Mouse (Mus musculus) ovary, adult 10 weeks (tissue): ENCODE data around the gene Krtap3-2. TPM values are rescaled to one million over a fixed set of nuclear protein-coding genes. Genes with fewer than 3 reads are reported as not detected.

ENCODE experiments used
- polyA plus RNA-seq: library from polyadenylated mRNA; stranded (reverse); fragments of 350-450 nt; fragmentation: Illumina TruSeq; extraction: RNeasy Lipid Tissue Mini Kit (QIAGEN cat#74804); gene quantifications from one replicate; pipeline ENCODE4 v1.2.3, GENCODE M21; 2014

Gene Krtap3-2
- not detected for polyA plus RNA-seq

DNA sequence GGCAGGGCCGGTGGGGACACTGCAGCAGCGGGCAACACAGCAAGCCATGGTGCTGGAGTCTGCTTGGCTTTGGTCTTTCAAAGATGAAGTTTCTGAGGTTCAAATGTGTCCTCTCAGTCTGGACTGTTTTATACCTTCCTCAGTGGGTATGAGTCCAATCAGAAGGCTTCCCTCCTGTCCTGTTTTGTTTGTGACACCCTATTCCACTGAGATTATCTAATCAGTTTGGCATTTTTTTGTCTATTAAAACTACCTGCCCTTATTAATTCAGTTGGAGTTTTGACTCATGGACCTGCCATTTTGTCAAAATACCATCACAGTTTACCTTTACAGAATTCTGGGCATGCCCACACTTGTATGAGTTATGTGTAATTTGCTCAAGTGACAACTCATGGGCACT lies at the start of gene Krtap3-2:
Krtap3-2 (minus strand) TSS at position 101 of the 400 bp plus-strand sequence.

GRCm38 (mm10) chr11:99603208-99603607 lies 46.6 kb upstream of the Krtap3-2 start, which contains the start of gene Gm11938:
Gm11938 (minus strand) TSS chr11:99603308.

GRCm38 (mm10) chr11:99597742-99598141 lies 41.1 kb upstream of the Krtap3-2 start, which contains the start of gene Krtap9-3:
Krtap9-3 (minus strand) TSS chr11:99598105.

GRCm38 (mm10) chr11:99590981-99591380 lies 34.3 kb upstream of the Krtap3-2 start, which contains the start of gene Krtap1-3:
Krtap1-3 (minus strand) TSS chr11:99591339.

DNA sequence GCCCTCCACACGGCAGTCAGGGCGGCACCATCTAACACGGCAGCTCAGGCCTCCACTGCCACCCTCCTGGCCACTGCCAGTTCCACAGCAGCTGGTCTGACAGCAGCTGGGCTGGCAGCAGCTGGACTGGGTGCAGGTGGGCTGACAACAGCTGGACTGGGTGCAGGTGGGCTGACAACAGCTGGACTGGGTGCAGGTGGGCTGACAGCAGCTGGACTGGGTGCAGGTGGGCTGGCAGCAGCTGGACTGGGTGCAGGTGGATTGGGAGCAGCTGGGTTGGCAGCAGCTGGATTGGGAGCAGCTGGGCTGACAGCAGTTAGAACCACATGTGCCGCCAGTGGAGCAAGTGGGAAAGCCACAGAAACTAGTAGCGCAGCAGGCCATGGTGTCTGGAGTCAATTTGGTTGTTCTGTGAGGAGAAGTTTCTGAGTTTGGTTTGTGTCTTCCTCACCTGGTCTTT lies 26.6 kb upstream of the Krtap3-2 start, which contains the start of gene Krtap1-4:
Krtap1-4 (minus strand) TSS at position 410 of the 460 bp plus-strand sequence.

DNA sequence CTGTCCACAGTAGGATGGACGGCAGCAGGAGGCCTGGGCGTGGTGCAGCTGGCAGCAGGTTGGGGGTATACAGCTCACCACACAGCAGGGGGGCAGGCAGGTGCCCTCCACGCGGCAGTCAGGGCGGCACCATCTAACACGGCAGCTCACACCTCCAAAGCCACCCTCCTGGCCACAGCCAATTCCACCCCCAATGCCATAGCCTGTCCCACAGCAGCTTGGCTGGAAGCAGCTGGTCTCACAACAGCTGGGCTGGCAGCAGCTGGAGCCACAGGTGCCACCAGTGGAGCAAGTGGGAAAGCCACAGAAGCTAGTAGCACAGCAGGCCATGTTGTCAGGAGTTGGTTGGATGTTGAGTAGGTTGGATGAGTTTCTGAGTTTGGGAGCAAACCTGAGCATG lies 24.0 kb upstream of the Krtap3-2 start, which contains the start of gene Krtap1-5:
Krtap1-5 (minus strand) TSS at position 381 of the 400 bp plus-strand sequence.

GRCm38 (mm10) chr11:99566530-99566929 lies 9.9 kb upstream of the Krtap3-2 start, which contains the start of gene Krtap3-1:
Krtap3-1 (minus strand) TSS chr11:99566630.

GRCm38 (mm10) chr11:99559366-99559765 lies 2.7 kb upstream of the Krtap3-2 start, which contains the start of gene Gm11939:
Gm11939 (minus strand) TSS chr11:99559466.

GRCm38 (mm10) chr11:99550765-99551164 lies 5.9 kb downstream of the Krtap3-2 start, which contains the start of gene Krtap3-3:
Krtap3-3 (minus strand) TSS chr11:99550865.

DNA sequence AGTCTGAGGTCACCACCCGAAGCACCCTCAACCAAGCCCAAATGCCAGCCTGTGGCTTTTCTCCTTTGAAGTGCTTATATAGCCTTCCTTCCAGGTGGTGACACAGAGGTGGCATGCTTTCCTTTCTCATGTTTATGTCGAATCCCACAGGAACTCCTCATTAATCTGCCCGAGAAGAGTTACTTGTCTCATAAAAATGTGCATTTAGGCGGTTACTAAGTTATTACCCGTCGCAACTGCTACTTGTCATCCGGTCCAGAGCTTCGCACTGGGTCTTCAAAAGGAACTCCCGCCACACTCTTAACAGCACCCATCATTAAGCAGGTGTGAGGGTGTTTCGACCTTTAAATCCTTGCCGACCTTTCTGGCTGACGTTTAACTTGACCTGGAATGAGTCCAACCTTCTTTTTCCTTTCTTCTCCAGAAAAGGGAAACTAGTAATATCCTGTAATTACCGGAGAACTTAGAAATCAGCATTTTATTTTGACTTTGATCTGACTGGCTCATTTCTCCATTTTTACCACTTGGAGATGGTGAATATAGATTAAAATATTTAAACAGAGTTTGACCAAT lies 35.3 kb downstream of the Krtap3-2 start, which contains the start of gene Krt39:
Krt39 (minus strand) TSS at position 51 of the 573 bp plus-strand sequence.

Other genes starting within 250 kb of the Krtap3-2 start
- gene Krt25, start 233.9 kb downstream of the Krtap3-2 start, polyA plus RNA-seq: not detected
- not detected for gene Krt26, start 218.9 kb downstream of the Krtap3-2 start, polyA plus RNA-seq
- not detected for gene Krt27, start 205.7 kb downstream of the Krtap3-2 start, polyA plus RNA-seq
- not detected for gene Krt28, start 181.9 kb downstream of the Krtap3-2 start, polyA plus RNA-seq
- gene Krt10, start 167.5 kb downstream of the Krtap3-2 start, polyA plus RNA-seq: 13.0 TPM
- not detected for gene Krt12, start 134.6 kb downstream of the Krtap3-2 start, polyA plus RNA-seq
- 3.6 TPM for gene Krt20, start 118.7 kb downstream of the Krtap3-2 start, polyA plus RNA-seq
- 0.29 TPM for gene Krt23, start 63.7 kb downstream of the Krtap3-2 start, polyA plus RNA-seq
- not detected for gene Krt39, start 35.5 kb downstream of the Krtap3-2 start, polyA plus RNA-seq
- gene Krt40, start 13.7 kb downstream of the Krtap3-2 start, polyA plus RNA-seq: not detected
- not detected for gene Krtap3-3, start 6.0 kb downstream of the Krtap3-2 start, polyA plus RNA-seq
- gene Gm11939, start 2.6 kb upstream of the Krtap3-2 start, polyA plus RNA-seq: not detected
- gene Krtap3-1, start 9.8 kb upstream of the Krtap3-2 start, polyA plus RNA-seq: not detected
- not detected for gene Krtap1-5, start 24.2 kb upstream of the Krtap3-2 start, polyA plus RNA-seq
- not detected for gene Krtap1-4, start 26.8 kb upstream of the Krtap3-2 start, polyA plus RNA-seq
- not detected for gene Krtap1-3, start 34.5 kb upstream of the Krtap3-2 start, polyA plus RNA-seq
- gene Krtap9-3, start 41.3 kb upstream of the Krtap3-2 start, polyA plus RNA-seq: not detected
- not detected for gene Gm11938, start 46.5 kb upstream of the Krtap3-2 start, polyA plus RNA-seq
- not detected for gene Gm11937, start 53.3 kb upstream of the Krtap3-2 start, polyA plus RNA-seq
- gene Krtap2-4, start 58.0 kb upstream of the Krtap3-2 start, polyA plus RNA-seq: not detected
- gene Gm11562, start 63.6 kb upstream of the Krtap3-2 start, polyA plus RNA-seq: not detected
- not detected for gene Krtap4-1, start 71.4 kb upstream of the Krtap3-2 start, polyA plus RNA-seq
- not detected for gene Krtap4-2, start 78.2 kb upstream of the Krtap3-2 start, polyA plus RNA-seq
- gene Krtap4-7, start 87.2 kb upstream of the Krtap3-2 start, polyA plus RNA-seq: not detected
- gene Gm11555, start 93.4 kb upstream of the Krtap3-2 start, polyA plus RNA-seq: not detected
- gene Gm11563, start 102.1 kb upstream of the Krtap3-2 start, polyA plus RNA-seq: not detected
- not detected for gene Krtap4-6, start 109.1 kb upstream of the Krtap3-2 start, polyA plus RNA-seq
- not detected for gene Gm14190, start 133.9 kb upstream of the Krtap3-2 start, polyA plus RNA-seq
- gene Gm14180, start 177.4 kb upstream of the Krtap3-2 start, polyA plus RNA-seq: not detected
- not detected for gene Gm11595, start 216.1 kb upstream of the Krtap3-2 start, polyA plus RNA-seq
- not detected for gene Krtap4-8, start 223.9 kb upstream of the Krtap3-2 start, polyA plus RNA-seq
- not detected for gene Krtap4-9, start 228.3 kb upstream of the Krtap3-2 start, polyA plus RNA-seq
- gene Gm11596, start 236.6 kb upstream of the Krtap3-2 start, polyA plus RNA-seq: not detected
- gene Gm11569, start 242.1 kb upstream of the Krtap3-2 start, polyA plus RNA-seq: not detected
- not detected for gene Gm11554, start 247.6 kb upstream of the Krtap3-2 start, polyA plus RNA-seq